Mouse (Mus musculus) bone marrow macrophage, adult 2 months (primary cell): Measurements from ENCODE around the gene Sppl3.

Experiments used
- CTCF ChIP-seq: IDR thresholded peaks from 2 replicates; pipeline ENCODE4 v1.5.1; 2012; ENCODE audit warnings: low read depth, mild to moderate bottlenecking, low read length, moderate library complexity
- POLR2A ChIP-seq: IDR thresholded peaks from 2 replicates; pipeline ENCODE4 v1.6.1; 2012; ENCODE audit warnings: mild to moderate bottlenecking, low read depth, low read length, borderline replicate concordance

DNA sequence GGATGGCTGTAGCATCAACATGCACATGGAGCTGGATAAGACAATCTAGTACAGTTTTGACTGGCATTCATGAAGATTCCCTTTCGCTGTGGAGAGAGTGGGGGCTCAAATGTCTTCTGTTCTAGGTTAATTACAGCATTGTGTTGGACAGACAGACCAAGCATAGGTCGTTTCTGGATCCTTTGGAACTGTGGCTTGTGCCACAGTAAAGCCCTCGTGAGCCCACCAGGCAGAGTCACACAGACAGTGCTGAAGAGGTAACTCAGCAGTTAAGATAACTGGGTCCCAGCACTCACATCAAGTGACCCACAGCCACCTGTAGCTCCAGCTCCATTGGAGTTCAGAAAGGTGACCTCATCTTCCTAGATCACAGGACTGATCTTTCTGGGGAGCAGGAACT, 18.6 kb downstream of the Sppl3 start:
- TF ChIP-seq POLR2A (no peak), CTCF (no peak)
